Mouse (Mus musculus) hindbrain, embryonic 16.5 days (tissue): ENCODE data around the gene Hoxa10. TPM values are rescaled to one million over a fixed set of nuclear protein-coding genes. Genes with fewer than 3 reads are reported as not detected.

Experiments
- ATAC-seq: fragments of 200-750 bp; cut with Nextera tagmentation; 2 replicates; pipeline ENCODE4 v1.8.0; 2017; ENCODE audit warnings: moderate TSS enrichment, moderate library complexity
- H3K27ac ChIP-seq: fragments of 300-500 bp; sonication (generic); 2 replicates; pipeline ENCODE4 v1.5.1; 2014; ENCODE audit warnings: low read depth, mild to moderate bottlenecking, control low read depth, low read length, moderate library complexity
- H3K27me3 ChIP-seq: fragments of 300-500 bp; sonication (generic); replicated peaks from 2 replicates; pipeline ENCODE4 v1.6.1; 2014; ENCODE audit warnings: low read length; ENCODE audit not compliant: control insufficient read depth, insufficient read depth
- H3K36me3 ChIP-seq: fragments of 300-500 bp; sonication (generic); 2 replicates; pipeline ENCODE4 v1.6.1; 2014; ENCODE audit warnings: mild to moderate bottlenecking, low read length, moderate library complexity, mixed read lengths; ENCODE audit not compliant: control insufficient read depth, insufficient read depth
- H3K4me1 ChIP-seq: fragments of 300-500 bp; sonication (generic); 2 replicates; pipeline ENCODE4 v1.6.1; 2014; ENCODE audit warnings: low read depth, low read length; ENCODE audit not compliant: control insufficient read depth, insufficient read depth
- H3K4me2 ChIP-seq: fragments of 300-500 bp; sonication (generic); 2 replicates; pipeline ENCODE4 v1.6.1; 2014; ENCODE audit warnings: mild to moderate bottlenecking, low read length, control low read depth, moderate library complexity
- H3K4me3 ChIP-seq: fragments of 300-500 bp; sonication (generic); 2 replicates; pipeline ENCODE4 v1.5.1; 2014; ENCODE audit warnings: mild to moderate bottlenecking, low read length, control low read depth, moderate library complexity
- H3K9ac ChIP-seq: fragments of 300-500 bp; sonication (generic); 2 replicates; pipeline ENCODE4 v1.6.1; 2014; ENCODE audit warnings: low read depth, mild to moderate bottlenecking, control low read depth, low read length, moderate library complexity
- H3K9me3 ChIP-seq: fragments of 300-500 bp; sonication (generic); 2 replicates; pipeline ENCODE4 v1.6.1; 2014; ENCODE audit warnings: mild to moderate bottlenecking, low read length, moderate library complexity; ENCODE audit not compliant: control insufficient read depth
- WGBS: fragments of 180-500 bp; shearing (Covaris S2); extraction: QIAGEN DNeasy Blood & Tissue Kit; methylation state at CpG from one replicate; pipeline ENCODE4 v1.1.7; 2014; 5-methylcytosine and 5-hydroxymethylcytosine counted together
- polyA plus RNA-seq: library from polyadenylated mRNA; unstranded; fragments of >200 nt; fragmentation: Nextera tagmentation; extraction: Ambion mirVana; gene quantifications from 2 replicates; pipeline ENCODE4 v1.2.1, GENCODE M21; 2015

Gene Hoxa10
- polyA plus RNA-seq, 1 experiment from 2014 or later: not detected

DNA sequence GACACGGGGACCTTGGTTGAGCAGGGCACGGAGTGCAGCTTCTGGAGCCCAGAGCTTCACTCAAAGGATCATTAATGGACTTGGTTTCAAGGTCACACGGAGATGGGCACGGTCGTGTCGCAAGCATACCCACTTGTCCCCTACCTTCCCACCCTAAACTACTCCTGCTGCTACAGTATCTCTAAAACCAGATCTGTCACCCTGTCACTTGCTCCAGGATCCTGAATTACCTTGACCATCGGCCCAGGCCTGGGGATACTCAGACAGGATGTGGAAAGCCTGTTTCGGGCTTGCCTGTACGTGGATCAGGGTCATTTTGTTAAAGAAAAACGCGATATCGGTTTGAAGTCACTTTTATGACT is 31.0 kb downstream of the Hoxa10 start:
- peak overlapping the region; percentile 8; the same call in 1 of the 2 replicates for H3K4me3 ChIP-seq
- no peaks in the 10 kb centered on the region; the same call in 1 of the 2 replicates for H3K4me1 ChIP-seq
- peaks cover 61% of the 10 kb centered on the region for H3K27me3 ChIP-seq
- ATAC-seq: no peak
- H3K36me3 ChIP-seq: no peaks in the 10 kb centered on the region
- H3K9me3 ChIP-seq: no peaks in the 10 kb centered on the region
- 8% methylated on average over 12 of the region's 12 CpGs for WGBS
- H3K27ac ChIP-seq: no peak overlapping the region
- no peak overlapping the region for H3K9ac ChIP-seq
- H3K4me2 ChIP-seq: peak overlapping the region; percentile 52

GRCm38 (mm10) chr6:52208868-52209684 is 31.6 kb downstream of the Hoxa10 start:
- peak overlapping the region; percentile 37 for H3K9ac ChIP-seq
- WGBS: 7% methylated on average over 18 of the region's 18 CpGs
- H3K27me3 ChIP-seq: peaks cover 59% of the 10 kb centered on the region
- H3K36me3 ChIP-seq: no peaks in the 10 kb centered on the region
- H3K27ac ChIP-seq: peak overlapping the region; percentile 52
- no peaks in the 10 kb centered on the region; the same call in 1 of the 2 replicates for H3K4me1 ChIP-seq
- H3K4me3 ChIP-seq: peak overlapping the region; percentile 33
- 0 out of 2 replicates have a peak, but pooled peaks have one; percentile 10 for ATAC-seq
- H3K9me3 ChIP-seq: no peaks in the 10 kb centered on the region
- H3K4me2 ChIP-seq: peak overlapping the region; percentile 52

DNA sequence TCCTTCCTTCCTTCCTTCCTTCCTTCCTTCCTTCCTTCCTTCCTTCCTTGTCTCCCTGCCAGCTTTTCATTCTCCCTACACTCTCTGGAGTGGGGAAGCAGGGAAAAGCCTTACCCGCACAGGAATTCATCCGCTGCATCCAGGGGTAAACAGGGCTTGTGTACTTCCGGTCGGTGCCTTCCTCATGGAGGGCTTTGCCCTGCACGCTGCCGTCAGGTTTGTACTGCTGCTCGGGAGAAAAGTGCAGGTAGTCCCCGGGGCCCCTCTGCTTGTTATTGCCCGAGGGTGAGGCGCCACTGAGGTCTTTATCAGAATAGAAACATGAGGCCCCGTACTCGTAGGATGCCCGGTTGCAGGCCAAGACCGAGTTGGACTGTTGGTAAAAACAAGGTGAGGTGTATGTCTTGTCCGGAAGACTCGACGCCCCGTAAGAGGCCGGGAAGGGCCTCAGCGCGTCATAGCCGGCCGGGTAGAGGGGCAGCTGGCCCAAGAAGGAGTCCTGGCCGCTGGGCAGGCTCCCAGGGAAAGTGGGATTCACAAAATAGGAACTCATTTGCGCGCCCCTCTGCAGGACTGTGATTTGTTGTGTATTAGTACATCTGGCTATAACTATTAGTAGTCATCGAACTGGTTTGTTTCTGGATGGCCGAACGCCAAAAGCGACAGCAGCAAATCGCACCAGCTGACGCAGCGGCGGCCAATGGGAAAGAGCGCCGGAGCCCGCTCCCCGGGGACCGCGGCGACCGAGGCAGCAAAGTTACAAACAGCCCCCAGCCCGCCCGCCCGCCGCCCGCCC is 32.4 kb downstream of the Hoxa10 start, which contains the start of gene Hoxa6:
Gene Hoxa6 (minus strand): TSS at position 651 of the 796 bp plus-strand sequence.
- H3K4me2 ChIP-seq: peak within 1 kb of the TSS; percentile 52

GRCm38 (mm10) chr6:52207684-52207976 is 33.0 kb downstream of the Hoxa10 start:
- Histone ChIP-seq H3K4me1 (no peaks in the 10 kb centered on the region; the same call in 1 of the 2 replicates), H3K36me3 (no peaks in the 10 kb centered on the region), H3K9me3 (no peaks in the 10 kb centered on the region), H3K27me3 (peaks cover 48% of the 10 kb centered on the region), H3K4me3 (no peak overlapping the region), H3K27ac (no peak overlapping the region), H3K4me2 (peak overlapping the region; percentile 47), H3K9ac (no peak overlapping the region)
- no peak for ATAC-seq

More for the DNA sequence above, 32.4 kb downstream of the Hoxa10 start, which contains the start of gene Hoxa6:
- Histone ChIP-seq H3K9me3 (no peaks in the 10 kb centered on the region), H3K9ac (peak within 1 kb of the TSS; percentile 37), H3K4me3 (peak within 1 kb of the TSS; percentile 33), H3K27ac (peak within 1 kb of the TSS; percentile 52), H3K27me3 (peaks cover 53% of the 10 kb centered on the region), H3K4me1 (no peaks in the 10 kb centered on the region; the same call in 1 of the 2 replicates), H3K36me3 (no peaks in the 10 kb centered on the region)
- no peak for ATAC-seq
- 1% methylated on average over 47 of the region's 47 CpGs for WGBS

DNA sequence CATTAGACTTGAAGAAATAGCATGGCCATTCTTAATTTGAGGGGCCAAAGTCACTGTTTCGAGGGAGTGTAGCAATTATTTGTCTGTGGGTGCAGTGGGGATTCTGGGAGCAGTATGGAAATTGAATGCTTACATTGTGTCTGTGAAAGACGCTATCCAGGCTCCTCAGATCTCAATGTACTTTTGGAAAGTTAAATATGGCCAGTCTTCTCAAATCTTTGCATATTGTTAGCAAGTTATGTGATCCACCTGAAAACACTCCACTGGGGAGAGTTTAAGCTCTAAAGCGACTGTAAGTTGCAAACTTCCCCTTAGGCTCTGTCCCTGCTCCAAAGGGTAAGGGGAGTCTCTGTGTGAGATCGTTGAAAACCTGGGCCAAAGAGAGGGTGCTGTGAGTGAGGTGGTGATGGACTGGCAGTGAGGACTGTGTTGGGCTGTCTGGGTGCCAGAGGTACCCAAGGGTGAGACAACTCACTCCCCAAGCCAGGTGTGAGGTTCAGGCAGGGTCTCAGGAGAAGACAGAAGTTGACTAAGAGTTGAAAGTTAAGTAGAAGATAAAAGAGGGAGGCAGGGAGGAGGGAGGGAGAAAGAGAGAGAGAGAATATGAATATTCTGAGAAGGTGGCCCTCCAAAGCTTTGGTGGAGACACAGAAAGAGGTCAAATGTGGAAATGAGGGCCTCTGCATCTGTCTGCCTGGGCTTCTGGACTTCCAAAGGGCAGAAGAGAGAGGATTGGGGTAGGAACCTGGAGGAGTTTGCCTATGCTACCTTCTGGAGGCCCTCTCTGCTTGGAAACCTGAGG is 33.6 kb downstream of the Hoxa10 start:
- Histone ChIP-seq H3K4me2 (peak overlapping the region; percentile 47), H3K9ac (no peak overlapping the region), H3K27me3 (peaks cover 44% of the 10 kb centered on the region), H3K27ac (no peak overlapping the region), H3K9me3 (no peaks in the 10 kb centered on the region), H3K4me1 (no peaks in the 10 kb centered on the region; the same call in 1 of the 2 replicates), H3K36me3 (no peaks in the 10 kb centered on the region), H3K4me3 (peak overlapping the region; percentile 2; the same call in 1 of the 2 replicates)
- ATAC-seq: no peak
- WGBS: 5% methylated on average over 4 of the region's 4 CpGs

DNA sequence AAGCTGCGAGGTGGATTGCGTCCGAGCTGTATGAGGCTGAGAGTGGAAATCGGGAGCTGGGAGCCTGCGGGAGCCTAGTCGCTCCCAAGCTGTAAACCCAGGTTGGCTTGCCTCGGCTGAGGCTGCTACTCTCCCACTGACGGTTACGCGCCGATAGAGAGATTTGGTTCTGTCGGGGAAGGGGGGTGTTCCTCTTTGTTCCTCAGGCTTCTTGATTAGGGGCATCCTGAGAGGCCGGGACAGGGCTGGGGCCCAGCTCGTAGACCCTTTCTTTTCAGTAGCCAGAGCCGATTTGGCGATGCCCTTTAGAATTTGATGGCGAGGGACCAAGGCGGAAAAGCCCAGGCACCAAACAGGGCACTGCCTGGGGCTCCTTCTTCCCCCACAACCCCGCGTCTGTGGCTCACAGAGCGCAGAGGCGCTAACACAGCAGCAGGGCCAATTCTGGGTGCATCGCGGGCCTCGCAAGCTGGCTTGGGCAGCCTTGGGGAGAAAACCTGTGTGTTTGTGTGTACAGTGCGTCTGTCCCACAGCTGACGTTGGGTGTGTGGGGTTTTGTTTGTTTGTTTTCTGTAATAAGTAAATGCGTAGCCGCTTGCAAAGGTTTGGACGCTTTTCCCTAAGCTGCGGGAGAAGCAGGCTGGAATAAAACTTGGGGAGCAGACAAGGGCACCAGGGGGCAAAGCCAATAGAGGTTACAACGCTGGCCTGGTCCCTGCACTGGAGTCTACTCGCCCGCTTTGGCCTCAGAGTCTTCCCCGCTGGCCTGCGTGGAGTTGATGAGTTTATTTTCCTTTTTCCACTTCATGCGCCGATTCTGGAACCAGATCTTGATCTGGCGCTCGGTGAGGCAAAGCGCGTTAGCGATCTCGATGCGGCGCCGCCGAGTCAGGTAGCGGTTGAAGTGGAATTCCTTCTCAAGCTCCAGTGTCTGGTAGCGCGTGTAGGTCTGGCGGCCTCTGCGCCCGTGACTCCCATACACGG is 34.7 kb downstream of the Hoxa10 start:
- peaks cover 38% of the 10 kb centered on the region for H3K27me3 ChIP-seq
- peak overlapping the region; percentile 51; the same call in 1 of the 2 replicates for H3K9ac ChIP-seq
- peak overlapping the region; percentile 73 for H3K27ac ChIP-seq
- peak overlapping the region; percentile 47 for H3K4me2 ChIP-seq
- ATAC-seq: no peak
- no peaks in the 10 kb centered on the region for H3K4me1 ChIP-seq
- H3K36me3 ChIP-seq: no peaks in the 10 kb centered on the region
- 2% methylated on average over 55 of the region's 55 CpGs for WGBS
- H3K9me3 ChIP-seq: no peaks in the 10 kb centered on the region
- H3K4me3 ChIP-seq: peak overlapping the region; percentile 22; the same call in 1 of the 2 replicates

DNA sequence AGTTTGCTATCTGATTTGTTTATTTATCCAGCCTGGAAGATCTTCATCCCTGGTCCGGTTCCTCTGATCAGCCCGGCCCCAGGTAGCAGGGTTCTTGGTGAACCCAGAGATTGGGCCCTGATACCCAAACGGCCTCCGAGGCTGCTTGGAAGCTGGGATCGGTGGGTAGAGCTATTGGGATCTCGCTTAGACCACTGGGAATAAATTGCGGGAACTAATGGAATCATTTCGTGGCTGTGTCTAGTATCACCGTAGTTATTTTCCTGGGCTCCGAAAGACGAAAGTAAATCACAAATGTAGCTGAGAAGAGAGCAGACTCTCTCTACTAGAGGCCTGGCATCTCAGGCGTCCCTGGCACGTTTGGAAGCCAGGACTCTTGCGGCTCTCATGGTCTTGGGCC is 35.4 kb downstream of the Hoxa10 start:
- no peaks in the 10 kb centered on the region for H3K4me1 ChIP-seq
- H3K9ac ChIP-seq: no peak overlapping the region
- WGBS: 6% methylated on average over 14 of the region's 14 CpGs
- no peak overlapping the region for H3K4me3 ChIP-seq
- H3K27ac ChIP-seq: peak overlapping the region; percentile 73
- no peaks in the 10 kb centered on the region for H3K9me3 ChIP-seq
- no peak for ATAC-seq
- peak overlapping the region; percentile 47 for H3K4me2 ChIP-seq
- no peaks in the 10 kb centered on the region for H3K36me3 ChIP-seq
- peaks cover 42% of the 10 kb centered on the region for H3K27me3 ChIP-seq
